Mouse (Mus musculus) megakaryocyte, embryonic 14.5 days (primary cell): ENCODE results near the gene Zyg11b. TPM values are rescaled to one million over a fixed set of nuclear protein-coding genes. Genes with fewer than 3 reads are reported as not detected.
A peak's percentile ranks its signal among the peaks of the same experiment; 100 is the strongest.

Source experiments
- H3K27me3 ChIP-seq: replicated peaks from 2 replicates; pipeline ENCODE3; 2012; ENCODE audit warnings: inconsistent platforms
- H3K36me3 ChIP-seq: replicated peaks from 2 replicates; pipeline ENCODE3; 2012; ENCODE audit warnings: low read length, inconsistent platforms, mixed read lengths
- H3K4me1 ChIP-seq: 2 replicates; pipeline ENCODE4 v1.6.1; 2012; ENCODE audit warnings: inconsistent platforms
- H3K4me3 ChIP-seq: replicated peaks from 2 replicates; pipeline ENCODE3; 2012; ENCODE audit warnings: moderate library complexity, mild to moderate bottlenecking, inconsistent platforms
- H3K9me3 ChIP-seq: 2 replicates; pipeline ENCODE4 v1.6.1; 2012; ENCODE audit warnings: inconsistent platforms
- FLI1 ChIP-seq: IDR thresholded peaks from 2 replicates; pipeline ENCODE4 v1.6.1; 2012; ENCODE audit warnings: low read length, inconsistent platforms, mixed read lengths
- GATA1 ChIP-seq: IDR thresholded peaks from 3 replicates; pipeline ENCODE4 v1.6.1; 2012; ENCODE audit warnings: mixed read lengths, low read length, inconsistent platforms, borderline replicate concordance
- polyA plus RNA-seq: library from polyadenylated mRNA; stranded (reverse); fragments of >175 nt; gene quantifications from 2 replicates; pipeline ENCODE4 v1.2.3, GENCODE M21; 2012; ENCODE audit warnings: low replicate concordance; ENCODE audit not compliant: insufficient read depth

The Zyg11b gene
- polyA plus RNA-seq = 0.37 and 0.89 TPM in 2 replicates

DNA sequence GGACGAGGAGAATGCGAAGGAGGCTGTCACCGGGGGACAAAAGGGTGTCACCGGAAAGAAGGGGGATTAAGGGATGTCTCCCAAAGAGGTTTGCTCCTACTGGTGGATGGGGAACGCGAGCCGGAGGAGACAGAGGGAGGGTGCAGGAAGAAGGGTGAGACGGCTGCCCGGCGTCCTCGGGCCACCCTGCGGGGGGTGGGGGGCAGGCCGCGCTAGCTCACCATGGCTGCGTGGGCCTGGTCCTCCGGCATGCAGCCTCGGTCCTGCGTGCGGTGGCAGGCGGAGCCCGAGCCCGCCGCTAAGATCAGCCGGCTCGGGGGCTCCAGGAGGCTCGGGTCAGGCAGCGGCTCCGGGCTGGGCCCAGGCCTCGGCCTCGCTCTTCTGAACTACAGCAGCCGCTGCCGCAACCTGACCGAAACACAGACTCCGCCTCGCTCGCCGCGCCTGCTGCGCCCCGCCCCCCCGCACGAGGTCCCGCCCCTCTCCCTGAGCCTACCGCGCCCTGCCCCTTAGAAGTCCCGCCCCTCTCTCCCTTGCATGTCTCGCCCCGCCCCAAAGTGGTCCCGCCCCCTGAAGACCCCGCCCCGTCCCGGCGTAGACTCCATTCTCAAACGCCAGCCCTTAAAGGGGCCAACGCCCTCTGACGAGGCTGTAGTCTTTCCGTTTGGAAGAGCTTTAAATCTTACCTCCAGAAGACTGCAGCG lies at the start of gene Zyg11b:
Gene Zyg11b (minus strand): TSS at position 427 of the 704 bp plus-strand sequence.
- TF ChIP-seq FLI1 (no peak), GATA1 (no peak)
- Histone ChIP-seq H3K27me3 (no peaks in the 10 kb centered on the region), H3K4me3 (peak within 1 kb of the TSS; percentile 99), H3K4me1 (peaks cover 52% of the 10 kb centered on the region), H3K36me3 (peaks cover 10% of the 10 kb centered on the region), H3K9me3 (peaks cover 6% of the 10 kb centered on the region)

DNA sequence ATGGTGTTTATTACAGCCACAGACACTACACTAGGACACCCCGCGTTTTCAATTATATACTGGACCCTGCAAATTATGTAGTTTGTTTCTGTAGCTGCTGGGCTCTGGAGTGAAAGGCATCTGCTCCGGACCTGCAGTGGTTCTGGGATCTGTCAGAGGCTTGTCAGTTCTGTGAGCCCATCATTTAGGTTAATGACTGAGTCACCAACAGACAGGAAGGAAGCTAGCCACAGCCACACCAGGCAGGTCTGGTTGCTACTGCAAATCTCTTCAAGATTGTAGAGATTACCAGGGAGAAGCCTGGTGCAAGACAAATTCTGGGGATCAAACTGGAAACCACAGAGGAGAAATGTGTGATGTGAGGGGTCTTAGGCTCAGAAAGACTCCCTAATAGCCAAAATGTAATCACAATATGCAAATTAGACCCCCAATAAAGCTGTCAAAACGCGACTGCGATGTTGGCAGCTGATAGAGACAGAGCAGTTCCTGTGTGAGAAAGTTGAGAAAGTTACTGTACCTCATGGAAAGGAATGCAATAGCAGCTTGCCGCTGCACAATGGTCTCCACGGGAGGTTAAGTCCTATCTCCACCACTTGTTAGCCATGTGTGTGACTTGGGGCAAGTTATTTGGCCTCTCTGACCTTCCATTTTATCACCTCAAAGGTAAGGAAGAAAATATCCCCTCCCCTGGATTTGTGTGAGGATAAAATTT lies 49.1 kb upstream of the Zyg11b start:
- Histone ChIP-seq H3K27me3 (no peaks in the 10 kb centered on the region), H3K9me3 (no peaks in the 10 kb centered on the region), H3K4me1 (peaks cover 63% of the 10 kb centered on the region), H3K4me3 (no peak overlapping the region), H3K36me3 (no peaks in the 10 kb centered on the region)
- TF ChIP-seq FLI1 (no peak), GATA1 (no peak)

DNA sequence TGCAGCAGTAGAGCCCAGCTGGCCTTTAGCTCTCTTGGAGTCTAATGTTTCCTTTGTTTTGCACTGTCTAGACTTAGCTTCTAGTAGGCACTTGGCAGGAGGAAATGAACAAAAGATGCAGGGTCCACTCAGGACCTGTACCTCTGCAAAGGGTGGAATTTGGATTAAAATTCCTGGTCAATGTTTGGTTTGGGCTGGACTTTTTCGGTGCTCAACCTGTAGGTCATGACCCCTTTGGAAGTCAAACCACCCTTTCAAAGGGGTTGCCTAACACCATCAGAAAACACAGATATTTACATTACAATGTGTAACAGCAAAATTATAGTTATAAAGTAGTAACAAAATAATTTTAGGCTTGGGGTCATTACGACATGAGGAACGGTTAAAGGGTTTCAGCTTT lies 48.2 kb upstream of the Zyg11b start:
- Histone ChIP-seq H3K4me3 (no peak overlapping the region), H3K27me3 (no peaks in the 10 kb centered on the region), H3K4me1 (peaks cover 57% of the 10 kb centered on the region), H3K9me3 (no peaks in the 10 kb centered on the region), H3K36me3 (no peaks in the 10 kb centered on the region)
- TF ChIP-seq GATA1 (no peak), FLI1 (no peak)

DNA sequence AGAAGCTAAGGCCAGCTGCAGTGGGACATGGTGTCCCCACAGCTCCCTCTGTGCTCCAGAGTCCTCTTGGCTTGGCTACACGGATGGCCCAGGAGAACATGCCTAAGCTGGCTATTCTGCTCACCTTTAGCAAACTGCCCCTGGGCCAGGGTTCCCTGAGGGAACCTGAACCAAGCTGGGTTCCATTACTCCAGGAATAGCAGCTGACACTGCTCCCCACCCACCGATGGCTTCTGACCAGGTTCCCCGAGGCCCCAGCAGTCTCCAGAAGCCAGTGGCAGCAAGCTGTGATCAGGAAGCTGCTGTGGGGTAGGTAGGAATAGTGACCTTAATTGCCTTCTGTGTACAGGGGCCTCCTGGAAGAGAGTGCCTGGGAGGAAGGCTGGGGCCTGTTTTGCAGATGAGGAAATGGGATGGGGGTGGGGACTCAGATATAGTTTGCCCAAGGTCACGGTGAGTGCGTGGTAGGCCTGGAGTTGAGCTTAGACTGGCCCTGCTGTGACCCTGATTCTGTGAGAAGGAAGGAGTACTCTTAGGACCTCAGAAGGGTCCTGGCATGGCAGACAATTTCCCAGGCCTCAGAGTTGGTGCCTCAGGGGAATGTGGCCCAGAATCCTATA lies 47.5 kb upstream of the Zyg11b start:
- Histone ChIP-seq H3K4me3 (peak overlapping the region; percentile 53), H3K27me3 (no peaks in the 10 kb centered on the region), H3K9me3 (no peaks in the 10 kb centered on the region), H3K4me1 (peaks cover 54% of the 10 kb centered on the region), H3K36me3 (no peaks in the 10 kb centered on the region)
- TF ChIP-seq GATA1 = no peak
- TF ChIP-seq FLI1 = no peak

DNA sequence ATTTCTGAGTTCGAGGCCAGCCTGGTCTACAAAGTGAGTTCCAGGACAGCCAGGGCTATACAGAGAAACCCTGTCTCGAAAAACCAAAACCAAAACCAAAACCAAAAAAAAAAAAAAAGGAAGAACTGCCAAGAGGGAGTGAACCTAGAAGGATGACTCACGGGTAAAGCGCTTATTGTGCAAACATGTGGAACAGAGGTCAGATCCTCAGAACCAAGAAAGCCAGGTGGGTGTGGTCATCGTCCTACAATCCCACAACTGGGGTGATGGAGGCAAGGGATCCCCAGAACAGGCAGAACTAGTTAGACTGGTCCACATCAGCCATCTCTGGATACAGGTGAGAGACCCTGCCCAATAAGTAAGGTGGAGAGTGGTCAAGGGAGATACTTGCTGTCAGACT lies 46.2 kb upstream of the Zyg11b start:
- H3K9me3 ChIP-seq = no peaks in the 10 kb centered on the region
- no peaks in the 10 kb centered on the region for H3K27me3 ChIP-seq
- H3K4me3 ChIP-seq = no peak overlapping the region
- H3K4me1 ChIP-seq = peaks cover 56% of the 10 kb centered on the region
- TF ChIP-seq GATA1 (no peak), FLI1 (no peak)
- H3K36me3 ChIP-seq = no peaks in the 10 kb centered on the region

DNA sequence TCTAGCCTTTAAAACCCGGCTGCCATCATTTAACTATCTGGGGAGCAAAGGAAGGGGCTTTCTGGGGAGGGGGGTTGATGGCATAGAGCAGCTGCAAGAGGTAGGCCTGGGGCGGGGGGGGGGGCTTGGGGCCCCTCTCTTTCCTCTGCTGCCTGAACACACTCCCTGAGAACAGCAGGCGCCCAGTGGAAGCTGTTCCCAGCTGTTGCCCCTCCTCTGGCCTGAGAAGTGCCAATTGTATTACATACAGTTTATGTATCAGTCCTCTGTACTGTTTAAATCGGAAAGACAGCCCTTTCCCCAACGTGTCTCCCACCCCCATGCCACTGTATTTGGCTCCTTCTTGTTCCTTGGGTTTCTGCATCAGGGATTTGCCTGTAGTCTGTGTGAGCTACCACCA lies 44.9 kb upstream of the Zyg11b start:
- Histone ChIP-seq H3K9me3 (no peaks in the 10 kb centered on the region), H3K4me3 (no peak overlapping the region), H3K36me3 (no peaks in the 10 kb centered on the region), H3K27me3 (no peaks in the 10 kb centered on the region), H3K4me1 (peaks cover 48% of the 10 kb centered on the region)
- TF ChIP-seq FLI1 = no peak
- no peak for TF ChIP-seq GATA1

DNA sequence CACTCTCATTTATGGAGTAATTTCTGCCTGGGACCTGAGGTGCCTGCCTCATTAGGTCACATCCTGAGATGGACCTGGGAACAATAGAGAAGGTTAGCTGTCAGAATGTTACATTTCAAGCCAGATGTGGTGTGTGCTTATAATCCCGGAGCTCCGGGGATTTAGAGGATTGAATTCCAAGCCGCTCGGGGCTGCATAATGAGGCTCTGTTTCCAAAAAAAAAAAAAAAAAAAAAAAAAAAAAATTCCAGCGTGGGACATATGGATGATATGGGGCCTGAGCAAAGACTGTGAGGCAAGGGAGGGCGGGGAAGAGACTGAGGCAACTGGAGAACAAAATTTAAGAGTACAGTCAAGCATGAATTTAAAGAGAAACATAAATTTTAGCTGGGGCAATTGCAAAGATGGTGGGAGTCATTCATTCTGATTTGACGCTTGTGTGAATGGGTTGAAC lies 43.8 kb upstream of the Zyg11b start:
- Histone ChIP-seq H3K27me3 (no peaks in the 10 kb centered on the region), H3K4me1 (peaks cover 41% of the 10 kb centered on the region), H3K4me3 (no peak overlapping the region), H3K36me3 (peaks cover 4% of the 10 kb centered on the region), H3K9me3 (no peaks in the 10 kb centered on the region)
- TF ChIP-seq FLI1 = no peak
- TF ChIP-seq GATA1 = no peak

DNA sequence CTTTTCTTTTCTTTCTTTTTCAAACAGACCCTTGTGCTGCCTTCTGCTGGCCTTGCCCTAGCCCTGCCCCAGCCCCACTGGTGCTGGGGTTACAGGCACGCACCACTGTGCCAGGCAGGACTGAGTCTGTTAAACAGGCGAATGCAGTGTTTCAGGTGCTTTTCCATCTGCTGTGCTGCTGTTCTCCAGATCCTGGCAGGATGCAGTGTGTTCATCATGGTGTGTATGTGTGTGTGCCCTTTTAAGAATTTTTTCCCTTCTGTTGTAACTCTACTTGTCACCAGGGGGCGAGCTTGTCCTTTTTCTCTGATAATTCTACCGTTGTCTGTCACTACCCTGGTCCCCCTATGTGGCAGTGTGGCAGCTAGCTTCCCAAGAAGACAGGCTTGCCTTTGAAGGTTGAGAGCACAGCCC lies 38.4 kb upstream of the Zyg11b start:
- no peak for TF ChIP-seq GATA1
- no peak for TF ChIP-seq FLI1
- Histone ChIP-seq H3K4me1 (peaks cover 27% of the 10 kb centered on the region), H3K27me3 (no peaks in the 10 kb centered on the region), H3K9me3 (no peaks in the 10 kb centered on the region), H3K36me3 (peaks cover 44% of the 10 kb centered on the region), H3K4me3 (no peak overlapping the region)

DNA sequence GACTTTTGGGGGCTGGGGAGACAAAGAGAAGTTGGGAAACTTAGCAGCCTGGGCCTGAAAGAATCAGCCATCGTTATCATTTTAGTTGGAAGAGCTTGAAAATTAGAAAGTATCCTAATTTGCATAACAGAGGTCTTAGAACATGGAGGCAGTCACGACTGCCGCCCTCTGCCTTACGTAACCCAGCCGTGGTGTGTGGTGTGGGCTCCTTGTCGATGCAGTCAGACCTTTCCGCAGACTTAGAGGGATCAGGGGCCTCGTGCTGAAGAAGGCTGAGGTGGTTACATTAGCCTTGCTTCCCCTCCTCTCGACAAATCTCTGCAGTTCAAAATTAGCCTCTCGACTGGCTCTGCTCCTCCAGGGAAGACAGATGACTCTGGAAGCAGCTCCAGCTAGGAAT lies 37.9 kb upstream of the Zyg11b start:
- Histone ChIP-seq H3K4me3 (no peak overlapping the region), H3K4me1 (peaks cover 27% of the 10 kb centered on the region), H3K36me3 (peaks cover 47% of the 10 kb centered on the region), H3K27me3 (no peaks in the 10 kb centered on the region), H3K9me3 (no peaks in the 10 kb centered on the region)
- TF ChIP-seq FLI1 (no peak), GATA1 (no peak)

DNA sequence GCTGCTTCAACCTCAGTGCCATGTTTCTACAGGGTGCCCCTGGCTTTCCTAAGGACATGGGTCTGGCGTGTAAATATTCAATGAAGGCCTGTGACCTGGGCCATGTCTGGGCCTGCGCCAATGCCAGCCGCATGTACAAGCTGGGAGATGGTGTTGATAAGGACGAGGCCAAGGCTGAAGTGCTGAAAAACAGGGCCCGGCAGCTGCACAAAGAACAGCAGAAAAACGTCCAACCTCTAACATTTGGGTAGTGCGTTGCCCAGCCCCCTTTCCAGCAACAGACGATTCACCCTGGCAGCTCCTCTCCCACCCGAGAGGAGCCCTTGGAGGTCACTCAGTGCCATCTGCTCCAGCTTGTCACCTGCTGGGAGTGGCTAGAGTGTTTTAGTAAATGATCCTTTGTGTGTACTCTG lies 37.4 kb upstream of the Zyg11b start:
- peaks cover 27% of the 10 kb centered on the region for H3K4me1 ChIP-seq
- no peaks in the 10 kb centered on the region for H3K9me3 ChIP-seq
- no peak overlapping the region for H3K4me3 ChIP-seq
- peaks cover 49% of the 10 kb centered on the region for H3K36me3 ChIP-seq
- no peak for TF ChIP-seq FLI1
- no peaks in the 10 kb centered on the region for H3K27me3 ChIP-seq
